Mouse (Mus musculus): Measurements from ENCODE around the gene Rassf6.

Rassf6 gene

DNA sequence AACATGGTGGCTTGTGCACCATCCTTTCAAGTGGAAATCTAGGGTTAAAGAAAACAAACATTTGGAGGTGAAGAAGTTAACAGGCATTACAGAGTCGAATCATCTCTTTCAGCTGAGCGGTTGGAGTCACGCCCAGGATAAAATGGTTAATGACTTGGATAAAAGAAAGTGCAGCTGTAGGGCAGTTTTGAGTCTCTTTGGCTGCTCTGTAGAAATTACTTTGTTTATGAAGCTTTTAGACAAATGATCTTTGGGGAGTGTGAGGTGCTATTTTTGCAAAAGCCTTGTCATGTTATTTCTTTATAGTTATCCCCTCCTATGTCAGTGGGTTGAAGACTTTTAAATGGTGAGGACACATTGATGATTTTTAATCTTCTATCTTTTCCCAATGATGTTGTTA lies 69.2 kb downstream of the Rassf6 start:
- DNase-seq (ENCODE audit: low read depth, low spot score) = no peak

DNA sequence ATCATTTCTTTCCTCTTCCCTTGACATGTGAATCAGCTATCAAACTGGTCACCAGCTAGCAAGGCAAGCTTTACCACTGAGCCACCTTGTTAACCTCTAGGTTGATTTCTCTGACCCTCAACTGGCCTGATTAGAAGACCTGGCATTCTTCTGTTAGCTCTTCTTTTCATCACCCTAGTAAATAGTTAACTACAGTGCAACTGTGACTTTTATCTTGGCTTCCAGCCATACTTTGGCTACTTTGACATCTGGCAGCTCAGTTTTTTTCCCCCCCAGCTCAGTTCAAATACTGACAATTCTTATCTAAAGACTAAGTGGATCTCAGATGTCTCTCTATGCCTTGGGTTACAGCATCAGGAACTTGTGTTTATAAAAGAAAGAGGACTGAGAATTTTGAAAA lies 72.1 kb downstream of the Rassf6 start:
- DNase-seq (ENCODE audit: low read depth, low spot score) = no peak

DNA sequence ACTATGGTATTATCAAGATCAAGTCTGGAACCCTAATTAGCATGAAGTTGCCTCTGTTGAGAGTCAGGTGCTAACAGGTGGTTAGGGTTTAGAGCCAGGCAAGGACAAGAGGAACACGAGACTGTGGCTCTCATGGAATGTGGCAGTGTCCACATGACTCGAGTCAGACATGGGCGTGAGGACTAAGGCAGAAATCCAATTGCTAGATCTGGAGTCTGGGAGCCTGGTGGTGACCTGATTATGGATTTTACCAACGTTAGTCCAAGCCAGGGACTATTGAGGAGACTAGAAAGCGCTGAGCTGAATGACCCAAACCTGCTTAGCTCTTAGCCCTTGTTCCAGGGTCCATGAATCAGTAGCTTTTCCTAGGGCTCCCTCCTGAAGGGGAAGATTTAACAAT lies 72.7 kb downstream of the Rassf6 start:
- DNase-seq (ENCODE audit: low read depth, low spot score) = no peak

DNA sequence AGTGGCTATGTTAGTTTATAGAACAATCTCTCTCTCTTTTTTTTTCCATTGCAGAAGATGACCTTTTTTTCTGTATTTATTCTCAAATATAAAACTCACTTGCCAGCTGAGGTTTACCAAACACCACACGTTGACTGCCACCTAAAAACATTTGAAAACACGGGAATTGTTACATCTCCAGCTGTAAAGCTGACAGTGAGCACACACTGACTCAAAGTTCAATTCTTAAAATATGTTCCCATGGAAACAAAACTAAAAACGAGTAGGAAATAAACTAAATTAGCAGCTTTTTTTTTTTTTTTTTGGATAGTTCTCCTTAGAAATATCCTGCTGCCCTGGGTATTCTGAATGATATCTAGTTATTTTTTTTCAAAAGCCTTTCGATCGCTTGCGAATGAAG lies 75.3 kb downstream of the Rassf6 start:
- DNase-seq (ENCODE audit: low read depth, low spot score) = no peak

DNA sequence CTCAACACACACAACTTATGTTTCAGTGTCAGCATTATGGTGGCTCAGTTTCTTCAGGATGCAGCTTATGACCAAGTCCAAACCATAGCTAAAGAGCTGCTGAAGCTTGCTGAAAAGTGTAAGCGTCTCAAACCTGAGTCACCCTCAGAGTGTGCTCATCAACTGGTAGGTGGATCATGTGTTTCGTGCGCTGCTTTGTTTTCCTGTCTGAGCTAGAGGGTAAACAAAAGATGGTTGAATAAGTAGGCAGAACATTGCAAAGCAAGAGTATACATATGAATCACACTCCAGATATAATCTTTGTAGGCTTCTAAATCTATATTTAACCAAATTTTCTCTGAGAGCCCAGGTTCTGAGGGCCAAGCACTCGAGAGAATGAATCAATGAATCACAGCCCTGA lies 76.3 kb downstream of the Rassf6 start:
- DNase-seq (ENCODE audit: low read depth, low spot score) = no peak

DNA sequence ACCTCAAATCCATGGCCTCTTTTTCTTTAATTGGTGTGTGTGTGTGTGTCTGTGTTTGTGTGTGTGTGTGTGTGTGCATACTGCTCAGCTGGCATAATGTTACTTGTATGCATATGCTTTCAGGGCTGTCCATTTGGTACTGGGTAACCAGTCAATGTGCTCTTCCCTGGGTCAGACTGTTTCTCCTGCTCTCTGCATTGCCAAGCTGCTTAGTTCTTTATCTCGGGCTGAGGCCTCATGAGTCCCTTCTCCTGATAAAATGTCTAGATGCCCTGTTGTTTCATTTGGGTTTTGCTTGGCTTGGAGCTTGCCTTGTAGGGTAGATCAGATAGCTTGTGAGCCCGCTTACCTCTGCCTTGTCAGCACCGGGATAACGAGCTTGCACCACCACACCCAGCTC lies 77.6 kb downstream of the Rassf6 start:
- DNase-seq (ENCODE audit: low read depth, low spot score) = no peak

DNA sequence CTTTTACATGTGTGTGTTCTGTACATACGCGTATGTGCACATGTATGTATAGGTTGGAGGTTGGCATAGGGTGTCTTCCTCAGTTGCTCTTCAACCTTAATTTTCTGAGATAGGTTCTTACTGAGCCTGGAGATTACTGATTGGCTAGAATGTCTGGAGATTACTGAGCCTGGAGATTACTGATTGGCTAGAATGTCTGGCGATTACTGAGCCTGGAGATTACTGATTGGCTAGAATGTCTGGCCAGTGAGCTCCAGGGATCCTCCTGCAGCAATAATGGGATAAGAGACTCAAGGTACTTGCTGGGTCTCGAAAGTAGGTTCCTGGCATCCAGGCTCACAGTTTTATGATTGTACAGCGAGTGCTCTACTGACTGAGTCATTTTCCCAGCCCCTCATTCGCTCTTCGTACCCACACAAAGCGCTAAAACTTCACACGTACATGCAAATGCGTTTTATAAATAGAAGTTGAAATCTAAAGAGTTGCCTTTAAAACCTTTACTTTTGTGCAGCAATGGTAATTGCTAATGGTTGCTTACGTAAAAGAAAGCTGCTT lies 78.7 kb downstream of the Rassf6 start:
- DNase-seq (ENCODE audit: low read depth, low spot score) = no peak

DNA sequence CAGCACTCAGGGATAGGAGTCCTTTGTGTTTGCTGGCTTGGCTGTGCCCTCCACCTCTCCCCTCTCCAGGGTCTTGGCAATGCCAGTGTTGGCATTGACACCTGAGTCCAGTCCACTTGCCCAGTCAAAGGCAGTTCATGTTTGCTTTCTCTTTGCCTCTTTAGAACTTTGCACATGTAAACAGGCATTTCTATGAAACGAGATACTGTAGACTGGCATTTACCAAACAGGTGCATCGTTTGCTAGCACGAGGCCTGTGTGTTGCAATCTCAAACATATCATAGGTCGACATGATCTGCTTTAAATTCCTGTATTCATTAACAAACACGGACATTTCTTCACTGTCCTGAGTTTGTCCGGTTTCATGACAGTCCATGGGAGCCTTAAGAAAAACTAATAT lies 79.7 kb downstream of the Rassf6 start, which contains the start of gene 5830473C10Rik:
5830473C10Rik (plus strand) TSS at position 365 of the 400 bp plus-strand sequence.
- DNase-seq (ENCODE audit: low read depth, low spot score) = no peak

DNA sequence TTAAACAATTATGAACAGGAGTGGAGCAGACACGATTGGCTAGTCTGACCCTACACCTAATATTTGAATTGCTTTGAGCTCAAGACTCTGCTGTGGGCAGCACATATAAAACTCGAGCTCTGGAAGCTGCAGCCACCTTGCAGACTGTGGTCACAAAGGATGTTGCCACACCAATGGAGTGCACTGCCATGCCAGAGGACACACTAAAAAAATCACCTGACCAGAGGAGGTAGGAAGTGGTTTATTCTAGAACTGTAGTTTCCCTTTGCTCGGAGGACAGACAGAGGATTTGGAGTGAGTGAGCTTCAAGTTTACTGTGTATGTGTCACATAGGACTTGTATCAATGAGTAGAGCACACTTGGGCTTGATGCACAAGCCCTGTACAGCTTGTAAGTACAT lies 84.4 kb downstream of the Rassf6 start:
- DNase-seq (ENCODE audit: low read depth, low spot score) = no peak

Data from retina, postnatal 7 days (tissue).